Mouse (Mus musculus) c-Kit-positive CD71-negative TER-119-negative erythroid progenitor cells, embryonic 14.5 days (primary cell): ENCODE measurements around the gene Fance.
"Not testable (repeated sequence)": the region's sequence is repeated elsewhere in the genome, so short reads cannot be mapped to it uniquely, and the experiment has no call there.

Experiments used
- DNase-seq: peaks from one replicate; pipeline ENCODE4 v3.0.0-alpha.2; 2013; ENCODE audit warnings: low read depth

Gene Fance

GRCm38 (mm10) chr17:28327673-28328325 is 14.5 kb downstream of the Fance start:
- no peak for DNase-seq

GRCm38 (mm10) chr17:28328366-28328928 is 15.1 kb downstream of the Fance start, which contains the start of gene Rpl10a:
TSS of gene Rpl10a (plus strand) at chr17:28328471.
- peak; percentile 91 for DNase-seq

GRCm38 (mm10) chr17:28328946-28329345 is 15.6 kb downstream of the Fance start:
- DNase-seq: no peak

GRCm38 (mm10) chr17:28329503-28330231 is 16.3 kb downstream of the Fance start:
- DNase-seq: no peak

- DNase-seq: no peak
Observed at GRCm38 (mm10) chr17:28330232-28330546, 16.9 kb downstream of the Fance start.

GRCm38 (mm10) chr17:28330590-28330989 is 17.3 kb downstream of the Fance start:
- DNase-seq: not testable (repeated sequence)

- DNase-seq: no peak
Observed at GRCm38 (mm10) chr17:28331241-28332112, 18.2 kb downstream of the Fance start.

GRCm38 (mm10) chr17:28332113-28332914 is 19.0 kb downstream of the Fance start:
- DNase-seq: no peak

GRCm38 (mm10) chr17:28332915-28333546 is 19.7 kb downstream of the Fance start:
- DNase-seq: no peak

GRCm38 (mm10) chr17:28335267-28335666 is 21.9 kb downstream of the Fance start:
- DNase-seq: no peak

GRCm38 (mm10) chr17:28337547-28337946 is 24.2 kb downstream of the Fance start:
- DNase-seq: no peak

- no peak for DNase-seq
Observed at GRCm38 (mm10) chr17:28340578-28340977, 27.3 kb downstream of the Fance start.

- DNase-seq: no peak
Observed at GRCm38 (mm10) chr17:28341091-28341490, 27.8 kb downstream of the Fance start.

- DNase-seq: no peak
Observed at GRCm38 (mm10) chr17:28344050-28344607, 30.8 kb downstream of the Fance start.

GRCm38 (mm10) chr17:28344670-28345069 is 31.4 kb downstream of the Fance start:
- DNase-seq: no peak

GRCm38 (mm10) chr17:28345271-28345721 is 32.0 kb downstream of the Fance start:
- DNase-seq: no peak

GRCm38 (mm10) chr17:28345882-28346281 is 32.6 kb downstream of the Fance start:
- no peak for DNase-seq

- no peak for DNase-seq
Observed at GRCm38 (mm10) chr17:28347327-28347726, 34.0 kb downstream of the Fance start.

- DNase-seq: no peak
Observed at GRCm38 (mm10) chr17:28348211-28348610, 34.9 kb downstream of the Fance start.

GRCm38 (mm10) chr17:28349264-28349880 is 36.1 kb downstream of the Fance start:
- no peak for DNase-seq
